In genomic region chr17:45969596-45969995, GRCm38 (mm10) we compare ENCODE assay signal across 24 mouse cellular contexts.
DNase-seq lines count a peak whose midpoint lies in the region; ATAC-seq and TF ChIP-seq lines count a peak whose summit lies in the region.
"Had no signal": no experiment of that assay in that cellular context is flagged by ENCODE, and none has a peak within 500 bp of the region (broad histone marks: within the 10 kb centered on the region; RNA-seq: fewer than 3 reads in every experiment).

No protein-coding gene starts in this region.

- peak; percentile 79 for DNase-seq in lung, postnatal 36 days
- DNase-seq in adrenal gland, postnatal 14 days: no peak
- DNase-seq in kidney, postnatal 10 days: no peak
- no peak for DNase-seq in kidney, adult 2 months
- DNase-seq in thymus, postnatal 36 days: no peak
- DNase-seq: adrenal gland, postnatal 25 days; B cell, adult 2 months; cerebellum, adult 9-11 months; gastrocnemius, postnatal 10 days; heart, postnatal 10 days; kidney, adult 9 months; kidney, postnatal 25 days; right cerebral cortex, postnatal 4 days; thymus, adult 2 months had no signal

- H3K9ac ChIP-seq in intestine, embryonic 16.5 days (ENCODE audit: low read depth, low read length): no peak overlapping the region
- H3K9ac ChIP-seq in lung, embryonic 15.5 days: no peak overlapping the region
- H3K9ac ChIP-seq: heart, embryonic 12.5 days; midbrain, embryonic 13.5 days had no signal

- H3K4me3 ChIP-seq in intestine, embryonic 16.5 days (ENCODE audit: low read length): no peak overlapping the region
- no peak overlapping the region for H3K4me3 ChIP-seq in lung, embryonic 15.5 days
- no peak overlapping the region for H3K4me3 ChIP-seq in kidney, adult 2 months (ENCODE audit: insufficient read depth, low read depth, low read length)
- H3K4me3 ChIP-seq: embryonic facial prominence, embryonic 10.5 days; heart, embryonic 12.5 days; hindbrain, embryonic 10.5 days; layer of hippocampus, adult 2 months; megakaryocyte, embryonic 14.5 days; midbrain, embryonic 13.5 days had no signal

- H3K4me2 ChIP-seq in intestine, embryonic 16.5 days (ENCODE audit: low read depth, low read length): no peak overlapping the region
- no peak overlapping the region for H3K4me2 ChIP-seq in lung, embryonic 15.5 days
- H3K4me2 ChIP-seq: heart, embryonic 12.5 days; midbrain, embryonic 13.5 days had no signal

- peak; percentile 16; the same call in 1 of the 2 replicates for ATAC-seq in intestine, embryonic 16.5 days
- ATAC-seq in lung, embryonic 15.5 days (ENCODE audit: borderline replicate concordance, extremely low read depth, low FRiP score, low TSS enrichment): peak; percentile 33; the same call in 1 of the 2 replicates
- ATAC-seq: activated CD4-positive, CD25-positive, alpha-beta regulatory T cell, adult 4 months; forebrain, embryonic 16.5 days; midbrain, embryonic 13.5 days had no signal

- H3K27ac ChIP-seq in intestine, embryonic 16.5 days (ENCODE audit: low read length): no peak overlapping the region
- H3K27ac ChIP-seq in lung, embryonic 15.5 days: peak overlapping the region; percentile 88
- H3K27ac ChIP-seq in kidney, adult 2 months (ENCODE audit: insufficient read depth, low read depth, low read length): no peak overlapping the region
- H3K27ac ChIP-seq: embryonic facial prominence, embryonic 10.5 days; hindbrain, embryonic 10.5 days; layer of hippocampus, adult 2 months; midbrain, embryonic 13.5 days had no signal

- H3K9me3 ChIP-seq in intestine, embryonic 16.5 days (ENCODE audit: control insufficient read depth, low read length): no peaks in the 10 kb centered on the region
- H3K9me3 ChIP-seq in lung, embryonic 15.5 days: no peaks in the 10 kb centered on the region
- H3K9me3 ChIP-seq: embryonic facial prominence, embryonic 10.5 days; heart, embryonic 12.5 days; hindbrain, embryonic 10.5 days; megakaryocyte, embryonic 14.5 days; midbrain, embryonic 13.5 days had no signal

- TF ChIP-seq CTCF in kidney, adult 2 months (conservative IDR thresholded peaks at IDR 0.05; ENCODE audit: insufficient read depth, insufficient read length, low read depth, low read length): no peak

- H3K36me3 ChIP-seq in intestine, embryonic 16.5 days (ENCODE audit: control insufficient read depth, insufficient read depth, low read length): no peaks in the 10 kb centered on the region
- no peaks in the 10 kb centered on the region for H3K36me3 ChIP-seq in lung, embryonic 15.5 days
- H3K36me3 ChIP-seq in kidney, adult 2 months (ENCODE audit: control insufficient read depth, insufficient read depth, low read length): no peaks in the 10 kb centered on the region
- H3K36me3 ChIP-seq: embryonic facial prominence, embryonic 10.5 days; heart, embryonic 12.5 days; hindbrain, embryonic 10.5 days; midbrain, embryonic 13.5 days had no signal

- H3K4me1 ChIP-seq in intestine, embryonic 16.5 days (ENCODE audit: control insufficient read depth, insufficient read depth, low read length): peaks cover 22% of the 10 kb centered on the region
- peaks cover 56% of the 10 kb centered on the region for H3K4me1 ChIP-seq in lung, embryonic 15.5 days
- peaks cover 23% of the 10 kb centered on the region for H3K4me1 ChIP-seq in kidney, adult 2 months (ENCODE audit: control insufficient read depth, insufficient read depth, low read length)

- no peak for TF ChIP-seq POLR2A in kidney, adult 2 months (IDR thresholded peaks at IDR 0.05; ENCODE audit: low read depth, low read length)

- no peaks in the 10 kb centered on the region for H3K27me3 ChIP-seq in intestine, embryonic 16.5 days (replicated peaks; ENCODE audit: control insufficient read depth, insufficient read depth, low read length)
- H3K27me3 ChIP-seq in lung, embryonic 15.5 days: no peaks in the 10 kb centered on the region
- no peaks in the 10 kb centered on the region for H3K27me3 ChIP-seq in kidney, adult 2 months (replicated peaks; ENCODE audit: control insufficient read depth, insufficient read depth, low read length)
- H3K27me3 ChIP-seq: heart, embryonic 12.5 days; midbrain, embryonic 13.5 days had no signal

- 53% methylated on average over 8 of the region's 8 CpGs for WGBS in intestine, embryonic 16.5 days
- 50% methylated on average over 8 of the region's 8 CpGs for WGBS in lung, embryonic 15.5 days
- WGBS in kidney, adult 2 months: 61% methylated on average over 8 of the region's 8 CpGs
